Mouse (Mus musculus) limb, embryonic 11.5 days (tissue): ENCODE data around the gene Tiam1. TPM values are rescaled to one million over a fixed set of nuclear protein-coding genes. Genes with fewer than 3 reads are reported as not detected.

Experiments used
- ATAC-seq: fragments of 200-750 bp; cut with Nextera tagmentation; 2 replicates; pipeline ENCODE4 v1.8.0; 2017; ENCODE audit warnings: low read depth; ENCODE audit not compliant: insufficient number of reproducible peaks, low FRiP score, low TSS enrichment
- DNase-seq: peaks from one replicate; pipeline ENCODE4 v3.0.0-alpha.2; 2015; ENCODE audit warnings: low spot score
- H3K27ac ChIP-seq: fragments of 300-500 bp; sonication (generic); replicated peaks from 2 replicates; pipeline ENCODE4 v1.5.1; 2014; ENCODE audit warnings: low read depth, mild to moderate bottlenecking, low read length
- H3K27me3 ChIP-seq: fragments of 300-500 bp; sonication (generic); 2 replicates; pipeline ENCODE4 v1.6.1; 2014; ENCODE audit warnings: mild to moderate bottlenecking, low read length, mixed read lengths; ENCODE audit not compliant: control insufficient read depth, insufficient read depth
- H3K36me3 ChIP-seq: fragments of 300-500 bp; sonication (generic); 2 replicates; pipeline ENCODE4 v1.6.1; 2014; ENCODE audit warnings: mild to moderate bottlenecking, low read length, moderate library complexity, mixed read lengths; ENCODE audit not compliant: control insufficient read depth, insufficient read depth
- H3K4me1 ChIP-seq: fragments of 300-500 bp; sonication (generic); 2 replicates; pipeline ENCODE4 v1.6.1; 2014; ENCODE audit warnings: low read length, mixed read lengths; ENCODE audit not compliant: control insufficient read depth, insufficient read depth
- H3K4me2 ChIP-seq: fragments of 300-500 bp; sonication (generic); 2 replicates; pipeline ENCODE4 v1.6.1; 2014; ENCODE audit warnings: low read depth, mild to moderate bottlenecking, moderate library complexity; ENCODE audit not compliant: severe bottlenecking
- H3K4me3 ChIP-seq: fragments of 300-500 bp; sonication (generic); 2 replicates; pipeline ENCODE4 v1.5.1; 2014; ENCODE audit warnings: low read depth, low read length
- H3K9ac ChIP-seq: fragments of 300-500 bp; sonication (generic); 2 replicates; pipeline ENCODE4 v1.6.1; 2014; ENCODE audit warnings: mild to moderate bottlenecking, low read length
- H3K9me3 ChIP-seq: fragments of 300-500 bp; sonication (generic); 2 replicates; pipeline ENCODE4 v1.6.1; 2016; ENCODE audit warnings: low read length; ENCODE audit not compliant: control insufficient read depth
- WGBS: fragments of 180-500 bp; shearing (Covaris S2); extraction: QIAGEN DNeasy Blood & Tissue Kit; methylation state at CpG from one replicate; pipeline ENCODE4 v1.1.7; 2014; 5-methylcytosine and 5-hydroxymethylcytosine counted together
- polyA plus RNA-seq: library from polyadenylated mRNA; unstranded; fragments of >200 nt; fragmentation: Nextera tagmentation; extraction: Ambion mirVana; gene quantifications from 2 replicates; pipeline ENCODE4 v1.2.1, GENCODE M21; 2014

Tiam1 gene
- polyA plus RNA-seq, 1 experiment from 2014 or later: 53.3 TPM

GRCm38 (mm10) chr16:89840361-89840760, 303.2 kb downstream of the Tiam1 start:
- 92% methylated on average over 6 of the region's 6 CpGs for WGBS

GRCm38 (mm10) chr16:89839829-89840228, 303.7 kb downstream of the Tiam1 start:
- Histone ChIP-seq H3K9ac (no peak overlapping the region), H3K27me3 (no peaks in the 10 kb centered on the region), H3K36me3 (no peaks in the 10 kb centered on the region), H3K4me1 (0 out of 2 replicates have a peak, but pooled peaks cover under 1% of the 10 kb centered on the region), H3K4me2 (no peak overlapping the region), H3K4me3 (no peak overlapping the region), H3K27ac (no peak overlapping the region), H3K9me3 (no peaks in the 10 kb centered on the region)
- ATAC-seq (no peak), DNase-seq (no peak)
- 91% methylated on average over 5 of the region's 5 CpGs for WGBS

More at GRCm38 (mm10) chr16:89840361-89840760, 303.2 kb downstream of the Tiam1 start:
- no peak for DNase-seq
- Histone ChIP-seq H3K27me3 (no peaks in the 10 kb centered on the region), H3K36me3 (no peaks in the 10 kb centered on the region), H3K4me3 (no peak overlapping the region), H3K9me3 (no peaks in the 10 kb centered on the region), H3K4me2 (no peak overlapping the region), H3K4me1 (0 out of 2 replicates have a peak, but pooled peaks cover 3% of the 10 kb centered on the region), H3K27ac (no peak overlapping the region), H3K9ac (no peak overlapping the region)
- ATAC-seq: no peak

- H3K4me2 ChIP-seq: no peak overlapping the region
- WGBS: 82% methylated on average over 9 of the region's 9 CpGs
Observed at GRCm38 (mm10) chr16:89837096-89837495, 306.5 kb downstream of the Tiam1 start.

GRCm38 (mm10) chr16:89835551-89835950, 308.0 kb downstream of the Tiam1 start:
- no peaks in the 10 kb centered on the region for H3K4me1 ChIP-seq
- no peak for DNase-seq
- no peak overlapping the region for H3K27ac ChIP-seq
- no peaks in the 10 kb centered on the region for H3K27me3 ChIP-seq
- H3K9me3 ChIP-seq: no peaks in the 10 kb centered on the region
- WGBS: 78% methylated on average over 7 of the region's 7 CpGs
- H3K9ac ChIP-seq: no peak overlapping the region
- no peak overlapping the region for H3K4me2 ChIP-seq
- no peak for ATAC-seq
- no peaks in the 10 kb centered on the region for H3K36me3 ChIP-seq
- H3K4me3 ChIP-seq: no peak overlapping the region

More at GRCm38 (mm10) chr16:89837096-89837495, 306.5 kb downstream of the Tiam1 start:
- no peak overlapping the region for H3K9ac ChIP-seq
- DNase-seq (no peak), ATAC-seq (no peak)
- H3K36me3 ChIP-seq: no peaks in the 10 kb centered on the region
- H3K4me3 ChIP-seq: no peak overlapping the region
- H3K27me3 ChIP-seq: no peaks in the 10 kb centered on the region
- no peaks in the 10 kb centered on the region for H3K4me1 ChIP-seq
- H3K27ac ChIP-seq: no peak overlapping the region
- no peaks in the 10 kb centered on the region for H3K9me3 ChIP-seq

- H3K27me3 ChIP-seq: no peaks in the 10 kb centered on the region
- ATAC-seq (no peak), DNase-seq (no peak)
- H3K27ac ChIP-seq: no peak overlapping the region
- no peaks in the 10 kb centered on the region; the same call in 1 of the 2 replicates for H3K36me3 ChIP-seq
- H3K9ac ChIP-seq: no peak overlapping the region
- H3K4me2 ChIP-seq: no peak overlapping the region
- no peak overlapping the region for H3K4me3 ChIP-seq
- H3K4me1 ChIP-seq: no peaks in the 10 kb centered on the region
- WGBS: 85% methylated on average over 11 of the region's 11 CpGs
- H3K9me3 ChIP-seq: no peaks in the 10 kb centered on the region
Observed at GRCm38 (mm10) chr16:89833011-89833410, 310.6 kb downstream of the Tiam1 start.

GRCm38 (mm10) chr16:89831172-89831571, 312.4 kb downstream of the Tiam1 start:
- Histone ChIP-seq H3K4me3 (no peak overlapping the region), H3K4me1 (no peaks in the 10 kb centered on the region), H3K9me3 (no peaks in the 10 kb centered on the region), H3K4me2 (no peak overlapping the region), H3K36me3 (no peaks in the 10 kb centered on the region; the same call in 1 of the 2 replicates), H3K27ac (no peak overlapping the region), H3K27me3 (no peaks in the 10 kb centered on the region), H3K9ac (no peak overlapping the region)
- ATAC-seq (no peak), DNase-seq (peak; percentile 53)
- 53% methylated on average over 10 of the region's 10 CpGs for WGBS

- Histone ChIP-seq H3K36me3 (no peaks in the 10 kb centered on the region; the same call in 1 of the 2 replicates), H3K4me1 (no peaks in the 10 kb centered on the region), H3K4me3 (no peak overlapping the region), H3K9ac (no peak overlapping the region), H3K27me3 (no peaks in the 10 kb centered on the region), H3K27ac (no peak overlapping the region), H3K4me2 (no peak overlapping the region), H3K9me3 (no peaks in the 10 kb centered on the region)
- no peak for ATAC-seq
- DNase-seq: no peak
- 90% methylated on average over 15 of the region's 15 CpGs for WGBS
Observed at GRCm38 (mm10) chr16:89830221-89830648, 313.3 kb downstream of the Tiam1 start.

- H3K9ac ChIP-seq: no peak overlapping the region
- no peaks in the 10 kb centered on the region for H3K9me3 ChIP-seq
- no peak overlapping the region for H3K4me3 ChIP-seq
- no peak overlapping the region for H3K27ac ChIP-seq
- H3K36me3 ChIP-seq: no peaks in the 10 kb centered on the region; the same call in 1 of the 2 replicates
- ATAC-seq (no peak), DNase-seq (no peak)
- WGBS: 81% methylated on average over 17 of the region's 17 CpGs
- no peaks in the 10 kb centered on the region for H3K4me1 ChIP-seq
- no peak overlapping the region for H3K4me2 ChIP-seq
- H3K27me3 ChIP-seq: no peaks in the 10 kb centered on the region
Observed at GRCm38 (mm10) chr16:89827496-89828125, 316.0 kb downstream of the Tiam1 start.
